Mouse (Mus musculus) heart, adult 2 months (tissue): ENCODE measurements around the gene Angptl4.
"Not testable (repeated sequence)": the region's sequence is repeated elsewhere in the genome, so short reads cannot be mapped to it uniquely, and the experiment has no call there.

Experiments used
- CTCF ChIP-seq: fragments of 200-600 bp; IDR thresholded peaks from 2 replicates; pipeline ENCODE4 v1.8.1; 2022; ENCODE audit warnings: antibody characterized with exemption, mild to moderate bottlenecking, moderate library complexity
- POLR2A ChIP-seq: fragments of 200-500 bp; IDR thresholded peaks from 2 replicates; pipeline ENCODE4 v1.6.1; 2011; ENCODE audit warnings: mild to moderate bottlenecking, low read depth, low read length, control low read depth; ENCODE audit not compliant: insufficient read depth

GRCm38 (mm10) chr17:33823171-33823570 lies 41.5 kb upstream of the Angptl4 start:
- not testable (repeated sequence) for TF ChIP-seq CTCF, POLR2A
